Mouse (Mus musculus) stomach, embryonic 14.5 days (tissue): ENCODE results near the gene Rps6kc1. TPM values are rescaled to one million over a fixed set of nuclear protein-coding genes. Genes with fewer than 3 reads are reported as not detected.

Source experiments
- ATAC-seq: fragments of 200-750 bp; cut with Nextera tagmentation; 2 replicates; pipeline ENCODE4 v1.8.0; 2017; ENCODE audit warnings: low read depth, moderate TSS enrichment; ENCODE audit not compliant: insufficient number of reproducible peaks, insufficient read depth, low FRiP score
- H3K27ac ChIP-seq: fragments of 300-500 bp; sonication (generic); 2 replicates; pipeline ENCODE4 v1.5.1; 2014; ENCODE audit warnings: mild to moderate bottlenecking, low read length, moderate library complexity, mixed read lengths
- H3K27me3 ChIP-seq: fragments of 300-500 bp; sonication (generic); 2 replicates; pipeline ENCODE4 v1.6.1; 2014; ENCODE audit warnings: low read length, control low read depth, mixed read lengths; ENCODE audit not compliant: control insufficient read depth, insufficient read depth
- H3K36me3 ChIP-seq: fragments of 300-500 bp; sonication (generic); 2 replicates; pipeline ENCODE4 v1.6.1; 2014; ENCODE audit warnings: mild to moderate bottlenecking, control low read depth, low read length, moderate library complexity, mixed read lengths; ENCODE audit not compliant: control insufficient read depth, insufficient read depth
- H3K4me1 ChIP-seq: fragments of 300-500 bp; sonication (generic); 2 replicates; pipeline ENCODE4 v1.6.1; 2014; ENCODE audit warnings: low read length, control low read depth, mixed read lengths; ENCODE audit not compliant: control insufficient read depth, insufficient read depth
- H3K4me2 ChIP-seq: fragments of 300-500 bp; sonication (generic); replicated peaks from 2 replicates; pipeline ENCODE4 v1.6.1; 2014; ENCODE audit warnings: low read depth, low read length, control low read depth
- H3K4me3 ChIP-seq: fragments of 300-500 bp; sonication (generic); 2 replicates; pipeline ENCODE4 v1.5.1; 2014; ENCODE audit warnings: low read depth, low read length, control low read depth
- H3K9ac ChIP-seq: fragments of 300-500 bp; sonication (generic); replicated peaks from 2 replicates; pipeline ENCODE4 v1.6.1; 2014; ENCODE audit warnings: low read depth, mild to moderate bottlenecking, control low read depth, low read length, moderate library complexity, mixed read lengths
- H3K9me3 ChIP-seq: fragments of 300-500 bp; sonication (generic); 2 replicates; pipeline ENCODE4 v1.6.1; 2016; ENCODE audit warnings: low read depth, low read length, control low read depth; ENCODE audit not compliant: control insufficient read depth
- WGBS: fragments of 180-500 bp; shearing (Covaris S2); extraction: QIAGEN DNeasy Blood & Tissue Kit; methylation state at CpG from one replicate; pipeline ENCODE4 v1.1.7; 2014; 5-methylcytosine and 5-hydroxymethylcytosine counted together
- polyA plus RNA-seq: library from polyadenylated mRNA; unstranded; fragments of >200 nt; fragmentation: Nextera tagmentation; extraction: Ambion mirVana; gene quantifications from 2 replicates; pipeline ENCODE4 v1.2.1, GENCODE M21; 2014

Gene Rps6kc1
- polyA plus RNA-seq, 1 experiment from 2014 or later = 16.1 TPM

GRCm38 (mm10) chr1:190845419-190845818 is 66.2 kb downstream of the Rps6kc1 start:
- H3K9me3 ChIP-seq = no peaks in the 10 kb centered on the region
- H3K4me1 ChIP-seq = no peaks in the 10 kb centered on the region
- H3K27ac ChIP-seq = no peak overlapping the region
- no peak overlapping the region for H3K4me3 ChIP-seq
- H3K4me2 ChIP-seq = no peak overlapping the region
- peaks cover 7% of the 10 kb centered on the region for H3K36me3 ChIP-seq
- 75% methylated on average over 4 of the region's 4 CpGs for WGBS
- no peak overlapping the region for H3K9ac ChIP-seq
- ATAC-seq = no peak
- H3K27me3 ChIP-seq = no peaks in the 10 kb centered on the region

DNA sequence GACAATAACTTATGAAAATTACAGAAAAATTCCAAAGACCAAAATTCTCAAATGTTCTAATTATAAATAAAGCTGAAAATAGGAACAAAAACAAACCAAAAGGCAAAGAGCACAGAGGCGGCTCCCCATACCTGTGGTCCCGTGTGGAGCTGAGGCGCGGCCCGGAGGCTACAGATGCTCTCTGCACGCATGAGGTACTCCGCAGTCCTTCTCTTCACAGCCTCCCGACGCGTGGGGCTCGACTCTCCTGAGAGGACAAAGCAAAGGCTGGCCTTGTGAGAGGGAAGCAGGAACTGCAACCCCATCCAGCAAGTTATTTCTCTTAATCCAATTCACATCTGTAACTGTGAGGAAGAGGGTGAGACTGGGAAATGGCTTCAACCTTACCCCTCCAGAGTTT is 67.2 kb downstream of the Rps6kc1 start:
- H3K36me3 ChIP-seq = peaks cover 7% of the 10 kb centered on the region
- H3K4me3 ChIP-seq = no peak overlapping the region
- no peak for ATAC-seq
- no peak overlapping the region for H3K4me2 ChIP-seq
- no peaks in the 10 kb centered on the region for H3K4me1 ChIP-seq
- no peaks in the 10 kb centered on the region for H3K9me3 ChIP-seq
- WGBS = 87% methylated on average over 11 of the region's 11 CpGs
- H3K9ac ChIP-seq = no peak overlapping the region
- no peaks in the 10 kb centered on the region for H3K27me3 ChIP-seq
- H3K27ac ChIP-seq = no peak overlapping the region

- ATAC-seq = no peak
- Histone ChIP-seq H3K4me2 (no peak overlapping the region), H3K4me3 (no peak overlapping the region), H3K27ac (no peak overlapping the region), H3K9me3 (no peaks in the 10 kb centered on the region), H3K9ac (no peak overlapping the region), H3K4me1 (0 out of 2 replicates have a peak, but pooled peaks cover 3% of the 10 kb centered on the region), H3K36me3 (no peaks in the 10 kb centered on the region; the same call in 1 of the 2 replicates), H3K27me3 (no peaks in the 10 kb centered on the region)
- WGBS = 93% methylated on average over 2 of the region's 2 CpGs
Observed at GRCm38 (mm10) chr1:190836046-190836445, 75.5 kb downstream of the Rps6kc1 start.

DNA sequence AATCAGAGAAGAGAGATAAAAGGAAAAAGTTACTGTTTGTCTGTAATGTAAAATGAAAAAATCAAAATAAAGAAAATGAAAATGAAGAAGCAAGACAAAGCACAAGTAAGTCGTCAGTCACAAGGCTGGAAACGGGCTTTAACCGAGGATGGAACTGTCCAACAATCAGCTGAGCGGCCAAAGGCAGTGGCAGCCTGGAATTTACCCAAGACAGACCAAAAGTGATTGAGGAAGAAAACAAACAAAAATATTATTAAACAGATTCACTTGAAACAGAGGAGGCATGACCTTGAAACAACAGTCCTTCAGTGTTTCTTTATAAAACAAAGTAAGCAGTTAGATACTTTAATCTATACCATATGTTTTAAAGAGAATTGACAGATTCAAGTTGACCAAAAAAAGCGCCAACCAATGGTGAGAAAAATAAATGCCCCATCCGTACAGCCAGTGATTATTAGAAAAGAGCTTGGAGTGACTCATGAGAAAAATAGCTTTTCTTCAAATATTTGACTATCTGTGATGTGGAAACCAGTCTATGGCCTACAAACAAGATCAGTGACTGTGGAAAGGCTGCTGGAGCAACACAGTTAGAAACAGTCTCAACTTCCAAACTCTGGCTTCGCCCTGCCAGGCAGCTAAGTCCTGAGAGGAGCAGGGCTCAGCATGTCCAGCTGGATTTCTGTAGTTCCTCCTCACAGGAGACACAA is 77.2 kb downstream of the Rps6kc1 start:
- H3K9me3 ChIP-seq = no peaks in the 10 kb centered on the region
- H3K27ac ChIP-seq = no peak overlapping the region
- ATAC-seq = no peak
- no peak overlapping the region for H3K9ac ChIP-seq
- H3K4me1 ChIP-seq = 0 out of 2 replicates have a peak, but pooled peaks cover 3% of the 10 kb centered on the region
- no peak overlapping the region for H3K4me3 ChIP-seq
- WGBS = 68% methylated on average over 7 of the region's 7 CpGs
- H3K27me3 ChIP-seq = no peaks in the 10 kb centered on the region
- no peaks in the 10 kb centered on the region; the same call in 1 of the 2 replicates for H3K36me3 ChIP-seq
- H3K4me2 ChIP-seq = no peak overlapping the region

DNA sequence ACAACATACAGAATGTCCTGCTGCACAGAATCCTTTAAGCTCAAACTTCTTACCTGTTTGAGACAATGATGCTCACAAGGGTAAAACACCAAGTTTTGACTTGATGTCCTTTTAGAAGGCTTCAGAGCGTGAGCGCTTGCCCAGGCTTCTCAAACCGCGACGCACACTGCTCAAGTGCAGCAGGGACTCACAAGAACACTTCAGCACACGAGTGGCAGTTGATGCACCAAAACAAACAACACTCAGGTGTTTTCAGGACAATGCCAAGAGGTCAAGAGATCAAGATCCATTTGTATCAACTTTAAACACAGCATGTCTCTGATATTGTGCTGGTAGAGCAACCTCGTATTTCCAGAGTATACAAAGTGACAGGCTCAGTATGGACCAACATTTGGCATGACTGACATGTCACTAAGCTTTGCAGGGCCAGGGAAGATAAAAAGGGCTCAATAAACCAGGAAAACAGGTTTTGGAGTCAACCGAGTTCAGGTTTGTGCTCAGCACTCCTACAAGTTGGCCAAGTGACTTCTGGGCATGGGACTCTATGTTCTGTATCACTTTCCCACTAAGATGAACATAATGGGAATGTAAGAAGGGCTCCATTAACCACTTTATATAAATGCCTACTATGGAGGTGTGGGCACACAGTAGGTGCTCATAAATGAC is 78.5 kb downstream of the Rps6kc1 start:
- H3K9me3 ChIP-seq = no peaks in the 10 kb centered on the region
- H3K27me3 ChIP-seq = no peaks in the 10 kb centered on the region
- H3K36me3 ChIP-seq = no peaks in the 10 kb centered on the region; the same call in 1 of the 2 replicates
- H3K27ac ChIP-seq = no peak overlapping the region
- no peak overlapping the region for H3K9ac ChIP-seq
- H3K4me3 ChIP-seq = no peak overlapping the region
- H3K4me1 ChIP-seq = 0 out of 2 replicates have a peak, but pooled peaks cover 3% of the 10 kb centered on the region
- H3K4me2 ChIP-seq = no peak overlapping the region
- ATAC-seq = no peak
- WGBS = 72% methylated on average over 8 of the region's 8 CpGs

DNA sequence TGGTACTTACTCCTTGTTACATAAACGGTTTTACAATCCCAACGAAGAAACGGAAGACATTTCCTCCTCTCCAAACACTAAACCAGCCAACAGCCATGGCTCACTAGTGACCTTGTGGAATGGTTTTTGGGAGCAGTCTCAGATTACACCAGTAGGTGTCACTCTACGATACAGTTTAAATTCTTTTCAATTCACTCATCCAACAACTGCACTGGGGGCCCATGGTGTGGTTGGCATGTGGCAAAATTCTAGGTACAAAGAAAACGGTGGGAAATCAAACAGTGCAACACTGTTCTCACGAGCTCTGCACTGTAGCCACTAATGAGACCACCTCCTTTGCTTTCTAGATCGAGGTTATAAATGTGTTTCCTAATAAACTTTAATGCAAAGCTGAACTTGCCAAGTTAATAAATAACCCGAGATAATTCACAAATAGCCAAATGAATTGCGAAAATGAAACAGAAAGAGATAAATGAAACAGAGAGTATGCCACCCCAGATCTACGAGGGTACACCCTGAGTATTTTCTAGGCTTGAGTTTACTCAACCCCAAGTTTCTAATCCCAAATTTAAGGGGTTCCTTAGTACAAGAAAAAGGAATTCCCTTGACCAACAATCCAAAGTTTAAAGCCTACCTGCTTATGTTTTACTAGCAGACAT is 79.6 kb downstream of the Rps6kc1 start:
- Histone ChIP-seq H3K27me3 (no peaks in the 10 kb centered on the region), H3K9me3 (no peaks in the 10 kb centered on the region), H3K4me1 (0 out of 2 replicates have a peak, but pooled peaks cover 3% of the 10 kb centered on the region), H3K9ac (no peak overlapping the region), H3K36me3 (no peaks in the 10 kb centered on the region; the same call in 1 of the 2 replicates), H3K4me3 (no peak overlapping the region), H3K4me2 (no peak overlapping the region), H3K27ac (no peak overlapping the region)
- no peak for ATAC-seq
- WGBS = 51% methylated on average over 10 of the region's 10 CpGs

DNA sequence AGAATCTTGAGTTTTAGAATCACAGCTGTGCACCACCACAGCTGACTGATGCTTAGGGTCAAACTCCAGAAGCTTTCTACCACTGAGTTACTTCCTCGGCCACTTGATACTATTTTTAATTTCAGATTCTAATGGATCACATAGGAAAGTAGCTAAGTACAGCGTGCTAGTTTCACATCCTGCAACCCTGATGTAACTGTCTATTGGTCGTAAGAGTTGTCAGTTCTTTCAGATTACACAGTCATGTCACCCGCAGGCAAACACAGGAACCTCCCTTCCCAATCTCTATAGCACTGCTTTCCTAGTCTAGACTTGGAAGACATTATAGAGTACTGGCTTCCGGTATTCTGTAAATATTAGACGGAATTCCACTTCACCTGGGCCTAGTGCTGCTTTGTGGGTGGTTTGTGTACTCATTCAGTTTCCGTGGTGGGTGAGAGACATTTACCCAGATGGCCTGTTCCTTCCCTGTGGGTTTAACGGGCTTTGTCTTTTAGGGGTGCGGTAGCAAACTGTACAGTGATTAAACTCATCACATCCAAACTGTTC is 85.0 kb downstream of the Rps6kc1 start:
- 58% methylated on average over 9 of the region's 9 CpGs for WGBS
- Histone ChIP-seq H3K4me1 (no peaks in the 10 kb centered on the region), H3K9me3 (no peaks in the 10 kb centered on the region), H3K4me2 (no peak overlapping the region), H3K4me3 (no peak overlapping the region), H3K9ac (no peak overlapping the region), H3K36me3 (no peaks in the 10 kb centered on the region), H3K27me3 (no peaks in the 10 kb centered on the region), H3K27ac (no peak overlapping the region)
- ATAC-seq = no peak

DNA sequence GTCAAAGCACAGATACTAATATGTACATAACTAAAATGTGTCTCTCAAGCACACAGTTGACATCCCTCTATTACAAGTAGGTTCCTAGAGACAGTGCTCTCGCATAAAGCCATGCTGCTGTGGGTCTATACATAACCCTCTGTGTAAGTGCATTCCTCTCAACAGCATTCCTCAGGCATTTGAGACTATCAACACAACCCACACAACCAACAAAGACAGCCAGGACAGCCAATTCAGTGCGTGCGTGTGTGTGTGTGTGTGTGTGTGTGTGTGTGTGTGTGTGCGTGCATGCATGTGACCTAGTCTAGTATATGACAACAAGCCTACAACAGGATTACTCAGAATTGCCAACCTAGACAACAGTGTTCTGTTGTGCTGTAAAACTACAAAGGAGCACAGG is 87.8 kb downstream of the Rps6kc1 start:
- no peaks in the 10 kb centered on the region for H3K27me3 ChIP-seq
- 89% methylated on average over 4 of the region's 4 CpGs for WGBS
- H3K4me1 ChIP-seq = no peaks in the 10 kb centered on the region
- no peak overlapping the region for H3K4me2 ChIP-seq
- H3K9ac ChIP-seq = no peak overlapping the region
- no peak overlapping the region for H3K4me3 ChIP-seq
- H3K27ac ChIP-seq = no peak overlapping the region
- no peaks in the 10 kb centered on the region for H3K9me3 ChIP-seq
- no peak for ATAC-seq
- H3K36me3 ChIP-seq = no peaks in the 10 kb centered on the region; the same call in 1 of the 2 replicates
